Mouse (Mus musculus): Measurements from ENCODE around the gene Impdh2.
"Not testable (repeated sequence)": the region's sequence is repeated elsewhere in the genome, so short reads cannot be mapped to it uniquely, and the experiment has no call there.

Gene Impdh2

DNA sequence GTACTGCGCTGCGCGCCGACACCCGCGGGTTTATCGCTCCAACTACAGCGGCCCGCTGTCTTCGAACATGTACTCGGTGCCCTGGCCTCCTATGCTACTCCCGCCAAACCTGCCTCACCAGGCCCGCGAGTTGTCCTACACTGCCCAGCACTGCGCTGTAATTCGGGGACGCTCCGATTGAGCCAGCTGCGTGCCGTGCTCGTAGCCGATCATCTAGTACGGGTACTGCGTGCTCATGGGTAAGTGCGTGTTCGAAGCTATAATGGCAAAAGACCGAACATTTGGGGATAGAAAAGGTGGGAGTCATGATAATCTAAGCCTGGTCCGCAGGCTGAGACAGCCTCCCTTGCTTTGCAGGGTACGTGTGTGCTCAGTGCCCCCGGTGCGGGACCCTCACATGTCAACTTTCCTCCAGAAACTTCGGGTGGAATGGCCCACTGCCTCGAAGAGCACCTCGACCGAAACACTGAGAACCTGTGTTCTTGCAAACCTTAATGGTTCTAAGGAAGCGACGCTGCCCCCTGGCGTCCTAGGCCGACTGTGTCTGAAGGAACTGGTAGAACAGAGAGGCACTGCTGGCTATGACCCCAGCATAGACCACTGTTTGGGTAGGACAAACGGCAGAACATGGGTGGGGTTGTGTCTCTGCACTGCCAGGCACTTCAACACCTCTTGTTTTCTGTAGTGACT, 10.3 kb downstream of the Impdh2 start:
- DNase-seq = peak; percentile 89

DNA sequence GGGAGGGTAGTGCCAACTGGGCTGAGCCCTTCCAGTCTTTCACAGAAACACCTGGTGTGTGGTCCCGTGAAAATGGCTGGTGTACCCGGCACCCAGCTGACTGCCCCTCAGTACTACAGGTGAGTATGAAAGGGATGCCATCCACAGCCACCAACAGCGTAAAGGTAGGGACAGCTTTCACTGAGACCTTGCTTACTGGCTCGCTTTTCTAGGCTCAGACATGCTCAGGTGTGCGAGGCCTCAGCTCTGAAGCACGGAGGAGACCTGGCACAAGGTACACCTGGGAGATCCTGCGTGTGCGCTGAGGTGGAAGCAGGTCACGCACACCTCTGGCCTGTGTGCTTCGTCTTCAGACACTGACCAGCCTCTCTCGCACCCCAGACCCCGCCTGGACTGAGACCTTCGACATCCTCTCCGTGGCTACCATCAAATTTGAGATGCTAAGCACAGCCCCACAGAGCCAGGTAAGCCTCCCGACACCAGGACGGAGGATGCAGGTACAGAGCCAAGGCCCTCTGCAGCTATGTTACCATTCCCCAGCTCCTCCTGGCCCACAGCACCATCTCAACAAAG, 11.4 kb downstream of the Impdh2 start:
- DNase-seq = no peak

DNA sequence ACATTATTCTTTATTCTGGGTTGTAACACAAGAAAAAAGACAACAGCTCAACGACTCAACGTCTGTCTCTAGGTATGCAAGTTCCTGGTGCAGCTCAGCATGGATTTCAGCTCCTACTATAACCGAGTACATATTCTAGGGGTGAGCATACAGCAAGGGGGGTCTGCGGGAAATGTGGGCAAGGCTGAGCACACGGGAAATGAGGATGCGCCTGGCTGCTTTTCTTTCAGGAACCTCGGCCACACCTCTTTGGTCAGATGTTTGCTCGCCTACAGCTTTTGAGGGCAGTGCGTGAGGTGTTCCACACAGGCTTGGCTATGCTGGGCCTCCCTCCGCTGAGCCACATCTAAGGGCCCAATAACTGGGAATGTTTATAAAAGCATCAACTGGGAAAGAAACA, 12.2 kb downstream of the Impdh2 start:
- no peak for DNase-seq

DNA sequence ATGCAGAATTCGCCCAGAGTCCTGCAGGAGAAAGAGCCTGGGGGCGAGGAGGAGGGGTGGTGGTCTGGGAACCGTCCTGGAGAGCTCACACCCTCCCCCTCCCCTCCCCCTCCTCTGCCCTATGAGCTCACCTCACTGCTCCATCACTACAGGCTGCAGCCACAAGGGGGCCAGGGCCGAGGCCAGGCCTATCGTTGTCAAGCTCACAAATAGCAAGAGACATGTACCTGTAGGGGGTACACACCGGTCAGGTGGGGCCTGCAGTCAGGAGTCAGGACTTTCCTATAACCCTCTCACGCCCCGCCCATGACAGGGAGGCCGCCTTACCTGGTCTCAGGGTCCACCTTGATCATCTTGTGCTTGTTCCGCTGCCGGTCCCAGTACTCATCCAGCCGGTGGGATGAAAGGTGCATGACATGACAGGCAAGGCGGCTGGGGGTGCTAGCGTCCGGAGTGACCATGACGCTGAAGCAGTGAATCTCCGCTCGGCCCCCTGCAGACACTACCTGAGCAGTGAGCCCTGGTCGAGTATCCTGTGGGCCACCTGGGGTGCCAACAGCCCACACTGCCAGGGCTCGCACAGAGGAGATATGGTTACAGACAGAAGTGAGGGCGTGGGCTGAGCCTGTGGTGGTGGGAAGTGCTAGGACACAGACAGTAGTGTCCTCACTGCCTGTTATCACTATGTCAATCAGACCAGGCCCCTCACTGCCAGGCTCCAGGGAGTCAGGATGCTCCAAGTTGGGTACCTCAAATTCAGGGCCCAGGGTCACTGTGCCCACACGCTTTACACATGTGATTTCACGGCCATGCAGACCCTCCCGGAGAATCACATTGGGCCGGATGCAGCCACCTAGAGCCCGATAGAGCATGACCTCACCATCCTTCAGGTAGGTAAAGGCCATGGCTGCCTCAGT, 13.9 kb downstream of the Impdh2 start:
- peak; percentile 53 for DNase-seq

DNA sequence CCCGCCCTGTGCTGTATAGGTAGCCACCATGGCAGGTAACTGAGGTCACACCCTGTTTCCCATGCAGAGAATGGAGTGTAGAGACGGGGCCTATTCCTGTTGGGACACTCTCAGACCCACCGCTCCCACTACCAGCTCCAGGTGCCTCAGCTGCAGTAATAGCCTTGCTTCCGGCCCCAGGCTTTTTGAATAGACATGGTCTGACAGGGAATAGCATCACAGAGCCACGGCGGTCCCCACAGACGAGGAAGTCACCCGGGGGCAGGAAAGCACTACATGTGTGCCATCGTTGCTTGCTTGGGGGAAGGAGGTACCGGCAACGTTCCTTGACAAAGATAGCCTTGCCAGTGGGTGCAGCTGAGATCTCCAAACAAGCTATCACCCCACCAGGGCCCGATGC, 14.8 kb downstream of the Impdh2 start:
- no peak for DNase-seq

DNA sequence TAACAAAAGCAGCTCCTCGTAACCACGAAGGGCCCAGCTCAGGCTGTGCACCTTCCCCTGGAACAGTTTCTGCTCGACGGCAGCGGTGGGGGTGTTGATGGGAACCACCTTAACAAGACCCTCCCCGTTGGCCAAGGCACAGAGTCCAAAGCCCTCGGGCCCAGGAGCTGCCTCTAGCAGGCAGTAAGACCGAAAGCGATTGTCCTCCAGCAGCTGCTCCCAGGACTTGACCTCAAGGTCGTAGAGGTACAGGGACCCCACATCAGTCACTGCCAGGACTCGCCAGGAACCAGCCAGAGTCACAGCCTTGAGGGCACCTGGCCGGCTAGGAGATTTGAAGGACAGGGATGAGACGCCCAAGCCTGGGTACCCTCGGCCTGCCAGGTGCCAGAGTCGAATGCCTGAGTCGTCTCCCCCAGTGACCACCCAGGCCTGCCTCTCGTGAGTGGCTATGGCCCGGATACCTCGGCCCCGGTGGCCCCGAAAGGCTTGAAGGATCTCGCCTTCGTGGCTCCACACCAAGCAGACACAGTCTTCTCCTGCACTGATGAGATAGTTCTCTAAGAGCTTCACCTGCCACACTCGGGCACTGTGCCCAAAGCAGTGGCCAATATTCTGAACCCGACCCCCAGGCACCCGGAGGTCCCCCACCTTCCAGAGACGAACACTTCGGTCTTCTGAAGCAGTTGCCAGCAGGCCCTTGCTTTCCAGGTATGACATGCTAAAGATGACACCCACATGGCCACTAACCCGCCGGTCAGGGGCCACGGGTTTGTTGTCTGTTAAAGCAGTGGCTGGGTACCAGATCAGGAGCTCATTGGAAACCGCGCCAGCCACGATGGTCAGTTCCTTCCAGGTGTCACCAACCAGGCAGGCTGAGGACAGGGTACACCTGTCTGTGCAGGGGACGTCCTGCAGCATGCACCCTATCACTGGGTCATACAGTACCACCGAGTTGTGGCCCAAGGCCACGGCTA, 15.5 kb downstream of the Impdh2 start:
- no peak for DNase-seq

DNA sequence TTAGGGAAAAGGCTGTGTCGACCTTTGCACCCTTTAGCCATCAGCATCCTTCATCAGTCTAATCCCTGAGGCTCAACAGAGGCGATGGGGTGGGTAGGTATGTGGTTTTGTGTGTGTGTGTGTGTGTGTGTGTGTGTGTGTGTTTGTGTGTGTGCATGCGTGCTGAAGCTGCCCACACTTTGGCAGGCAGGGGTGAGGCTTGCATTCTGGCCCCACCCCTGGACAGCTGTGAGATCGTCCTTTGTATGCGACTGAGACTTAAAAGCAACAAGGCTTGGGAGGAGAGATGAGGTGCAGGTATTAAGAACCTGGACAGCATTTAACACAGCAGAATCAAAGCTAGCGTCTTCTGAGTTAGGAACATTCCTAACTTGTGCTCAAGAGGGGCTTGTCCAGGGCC, 16.9 kb downstream of the Impdh2 start:
- DNase-seq = no peak

DNA sequence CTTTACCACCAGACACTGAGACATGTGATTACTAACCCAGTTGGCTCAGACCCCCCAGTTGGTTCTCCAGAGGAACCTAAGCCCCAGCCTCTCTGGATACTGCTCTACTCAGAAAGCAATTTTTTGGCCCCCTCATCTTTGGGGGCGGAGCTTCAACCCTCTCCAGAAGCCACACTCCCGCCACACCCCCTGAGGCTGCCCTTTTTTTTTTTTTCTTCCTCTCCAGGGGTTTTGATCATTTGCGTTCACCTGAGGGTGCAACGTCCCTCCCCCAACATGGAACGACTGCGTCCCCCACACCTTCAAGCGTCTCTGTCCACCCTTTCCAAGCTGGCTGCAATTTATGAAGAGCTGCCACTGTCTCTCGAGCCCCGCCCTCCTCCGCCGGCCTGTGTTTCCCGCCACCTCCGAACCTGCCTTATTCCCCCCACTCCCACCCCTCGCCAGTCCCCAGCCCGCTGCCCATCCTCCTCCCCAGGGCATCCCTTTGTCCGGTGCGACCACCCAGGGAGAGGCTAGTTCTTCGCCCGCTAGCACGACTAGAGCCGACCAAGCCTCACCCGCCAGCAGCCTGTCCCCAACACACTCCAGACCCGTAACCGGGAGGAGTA, 18.0 kb downstream of the Impdh2 start:
- peak; percentile 61 for DNase-seq

DNA sequence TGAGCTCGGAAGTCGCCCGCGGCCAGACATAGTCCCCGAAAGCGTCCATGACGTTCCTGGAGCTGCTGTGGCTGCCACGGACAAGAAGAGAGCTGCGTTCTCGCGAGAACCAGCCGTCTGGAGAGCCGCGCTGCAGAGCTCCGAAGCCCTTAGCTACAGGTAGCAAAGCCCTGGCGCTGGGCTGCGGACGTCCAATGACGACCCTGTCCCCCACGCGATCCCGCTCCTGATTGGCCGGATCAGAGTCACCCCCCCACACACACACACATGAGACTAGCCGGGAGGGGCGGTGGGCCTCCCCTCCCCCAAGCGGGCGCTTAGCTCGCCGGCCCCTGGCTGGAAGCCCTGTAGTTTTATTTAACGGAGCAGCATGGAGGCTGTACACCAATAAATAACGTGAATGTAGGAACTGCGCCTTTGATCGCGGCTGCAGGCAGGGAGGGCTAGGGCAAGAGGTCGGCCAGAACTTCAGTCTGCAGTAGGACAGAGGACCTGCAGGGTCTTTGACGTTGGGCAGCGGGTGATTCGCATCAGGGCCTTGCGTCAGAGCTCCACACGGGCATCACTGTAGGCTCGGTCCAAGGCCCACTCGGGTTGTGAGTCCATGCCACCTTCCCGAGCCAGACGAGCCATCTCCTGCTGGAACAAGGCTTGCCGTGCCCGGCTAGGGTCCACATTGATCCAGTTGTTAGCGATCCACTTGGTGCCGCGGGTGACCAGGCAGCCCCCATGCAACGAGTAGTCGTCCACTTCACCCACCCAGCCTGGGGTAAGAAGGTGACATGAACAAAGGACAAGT, 18.7 kb downstream of the Impdh2 start, which contains the start of gene Wdr6:
Gene Wdr6, minus strand, starts transcription at position 195 of the 799 bp plus-strand sequence.
- peak; percentile 90 for DNase-seq

DNA sequence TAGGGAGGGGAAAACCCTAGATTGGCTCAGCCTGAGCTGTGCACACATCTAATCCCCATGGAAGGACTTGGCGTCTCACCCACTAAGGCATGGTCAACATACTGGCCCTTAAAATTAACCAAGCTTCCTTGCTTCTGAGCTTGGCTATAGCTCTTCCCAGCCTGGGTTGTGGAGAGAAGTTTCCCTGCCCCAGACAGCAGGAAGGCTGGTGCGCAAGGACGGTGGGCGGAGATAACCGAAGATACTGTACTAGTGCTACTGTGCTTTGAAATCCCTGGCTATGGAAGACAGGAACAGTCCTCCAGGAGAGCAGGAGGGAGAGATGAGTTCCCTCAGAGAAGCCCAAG, 19.2 kb downstream of the Impdh2 start:
- no peak for DNase-seq

DNA sequence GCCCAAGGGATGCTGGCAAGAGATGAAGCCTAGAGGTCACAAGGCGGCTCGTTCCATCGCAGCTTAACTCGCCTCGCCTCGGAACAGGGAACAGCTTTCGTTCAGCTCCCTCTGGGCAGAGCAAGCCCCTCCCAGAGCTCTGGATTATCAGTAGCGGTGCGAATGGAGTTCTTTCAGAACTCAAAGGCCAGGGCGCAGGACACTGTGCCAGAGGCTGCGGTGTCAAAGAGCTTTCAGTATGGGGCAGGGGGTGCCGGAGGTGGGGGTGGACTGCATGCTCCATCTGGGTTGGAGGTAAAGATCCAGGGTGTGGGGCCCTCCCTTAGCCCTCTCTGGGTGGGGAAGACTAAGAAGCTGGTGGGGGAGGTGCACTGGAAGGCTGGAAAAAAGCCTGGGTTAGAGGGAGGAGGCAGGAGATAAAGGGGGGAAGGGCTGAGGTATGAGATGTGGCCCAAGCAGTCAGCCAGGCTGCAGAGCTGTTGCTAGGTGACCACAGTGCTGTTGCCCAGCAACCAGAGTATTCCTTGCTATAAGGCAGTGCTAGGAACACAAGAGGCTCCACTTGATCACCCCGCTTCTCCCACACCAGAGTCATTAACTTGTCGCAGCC, 27.6 kb downstream of the Impdh2 start:
- DNase-seq = peak; percentile 56

DNA sequence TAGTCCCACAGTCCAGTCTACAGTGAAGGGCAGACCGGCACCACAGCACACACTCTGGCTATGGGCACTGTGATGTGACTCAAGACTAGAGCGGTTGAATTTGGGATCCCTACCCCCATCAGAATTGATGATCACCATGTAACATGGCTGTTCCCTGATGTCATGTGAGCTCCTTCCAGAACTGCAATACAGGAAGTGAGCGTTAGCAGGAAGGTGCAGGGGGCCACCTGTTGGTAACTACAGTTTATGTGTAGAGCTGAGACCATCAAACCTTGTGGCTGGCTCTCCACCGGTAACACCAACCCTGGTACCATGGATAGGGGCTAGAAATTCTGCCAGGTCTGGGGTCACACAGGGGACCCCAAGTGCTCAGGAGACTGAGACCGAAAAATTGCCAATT, 29.1 kb downstream of the Impdh2 start:
- DNase-seq = no peak

DNA sequence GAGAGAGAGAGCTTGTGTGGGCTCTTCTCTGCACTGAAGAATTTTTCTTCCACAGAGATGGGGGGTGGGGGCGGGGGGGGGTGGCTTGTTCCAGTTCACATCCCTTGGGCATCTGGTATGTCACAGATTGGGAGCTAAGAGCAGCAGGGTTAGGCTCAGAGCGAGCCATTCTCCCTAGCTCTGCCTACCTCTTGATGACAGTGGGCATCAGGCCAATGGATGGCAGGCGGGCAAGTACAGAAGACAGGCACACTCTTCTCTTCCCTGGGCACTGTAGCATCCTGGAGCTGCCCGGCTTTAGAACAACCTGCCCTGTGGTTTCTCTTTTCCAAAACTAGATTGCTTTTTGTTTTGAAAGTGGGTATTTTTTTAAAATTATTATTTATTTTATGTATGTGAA, 31.4 kb downstream of the Impdh2 start:
- no peak for DNase-seq

DNA sequence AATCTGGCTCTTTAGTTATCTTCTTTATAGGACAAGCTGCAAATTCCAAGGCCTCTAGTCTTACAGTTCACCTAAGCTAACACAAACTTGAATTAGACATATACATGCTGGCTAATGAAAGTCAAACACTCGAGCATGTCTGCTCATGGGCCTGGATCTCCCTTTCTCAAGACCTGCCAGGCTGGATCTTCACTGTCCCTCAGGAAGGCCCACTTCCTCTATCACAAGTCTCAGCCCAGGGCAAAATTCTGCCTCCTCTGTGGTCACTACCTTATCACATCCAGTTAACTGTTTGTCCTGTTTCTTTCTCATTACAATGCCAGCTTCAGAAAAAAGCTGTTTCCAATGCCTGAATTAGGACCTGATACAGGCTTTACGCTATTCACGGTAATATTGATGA, 34.3 kb downstream of the Impdh2 start:
- DNase-seq = no peak

DNA sequence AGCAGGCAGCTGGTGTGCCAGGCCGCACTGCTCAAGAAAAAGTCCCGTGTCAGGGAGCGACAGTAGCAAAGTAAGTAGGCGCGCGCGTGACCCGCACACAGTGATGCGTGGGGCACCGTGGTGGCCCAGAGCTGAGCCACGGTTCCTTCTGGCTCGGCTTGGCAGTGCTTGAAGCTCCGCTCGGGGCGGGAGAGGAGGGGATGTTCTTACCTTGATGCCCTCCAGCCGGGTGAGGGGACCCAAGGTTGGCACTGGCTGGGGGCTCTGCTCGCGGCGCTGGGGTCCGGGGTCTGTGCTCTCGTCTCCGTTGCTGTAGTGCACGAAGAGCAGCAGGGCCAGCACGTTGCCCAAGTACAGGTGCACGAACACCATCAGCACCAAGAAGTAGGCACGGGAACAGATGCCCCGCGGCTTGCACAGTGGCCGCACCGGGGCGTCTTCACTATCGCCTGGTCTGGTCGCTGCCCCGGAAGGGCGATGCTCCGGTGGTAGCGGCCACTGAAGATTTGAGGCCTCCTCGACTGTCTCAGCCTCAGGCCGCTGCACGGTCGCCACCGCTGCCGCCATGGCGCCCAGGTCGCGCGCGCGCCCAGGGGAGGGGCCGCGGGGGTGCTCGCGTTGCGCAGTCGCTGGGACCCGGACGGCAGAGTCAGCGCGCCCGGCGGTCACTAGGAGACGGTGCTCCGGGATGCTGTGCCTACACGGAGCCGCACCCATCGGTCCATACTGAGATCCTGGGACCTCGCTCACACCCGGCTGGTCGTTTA, 37.1 kb downstream of the Impdh2 start, which contains the start of gene P4htm:
Gene P4htm, minus strand, starts transcription at position 670 of the 767 bp plus-strand sequence.
- peak; percentile 66 for DNase-seq

DNA sequence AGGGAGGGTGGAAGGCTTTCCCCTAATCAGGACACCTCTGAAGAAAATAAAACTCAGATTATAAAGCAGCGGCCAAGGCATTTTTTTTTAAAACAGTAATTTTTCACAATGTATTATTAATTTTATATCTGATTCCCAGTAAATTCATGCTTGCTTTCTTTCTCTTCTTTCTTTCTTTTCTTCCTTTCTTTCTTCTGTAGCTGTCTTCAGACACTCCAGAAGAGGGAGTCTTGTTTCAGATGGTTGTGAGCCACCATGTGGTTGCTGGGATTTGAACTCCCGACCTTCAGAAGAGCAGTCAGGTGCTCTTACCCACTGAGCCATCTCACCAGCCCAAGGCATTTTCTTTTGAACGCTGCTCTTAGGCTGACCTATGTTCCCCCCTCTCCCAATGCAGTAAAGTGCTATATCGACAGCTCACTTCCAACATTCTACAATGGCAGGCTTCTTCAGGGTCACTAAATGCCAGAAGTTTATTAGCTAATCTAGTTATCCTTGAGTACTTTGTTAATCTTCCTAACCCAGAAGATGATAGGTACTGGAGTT, 39.0 kb downstream of the Impdh2 start:
- DNase-seq = no peak

DNA sequence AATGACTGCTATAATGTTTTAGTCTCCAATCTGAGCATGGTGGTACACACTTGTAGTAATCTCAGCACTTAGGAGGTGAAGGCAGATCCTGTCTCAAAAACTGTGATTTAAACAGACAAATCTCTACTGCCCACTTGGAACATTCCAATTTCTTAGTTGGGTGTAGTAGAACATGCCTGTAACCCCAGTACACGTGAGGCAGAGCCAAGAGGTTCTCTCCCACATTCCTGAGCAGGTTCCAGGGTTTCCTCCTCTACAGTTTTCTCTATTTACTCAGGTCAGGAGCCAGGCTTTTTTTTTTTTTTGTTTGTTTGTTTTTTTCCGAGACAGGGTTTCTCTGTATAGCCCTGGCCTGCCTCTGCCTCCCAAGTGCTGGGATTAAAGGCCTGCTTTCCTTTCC, 39.9 kb downstream of the Impdh2 start:
- DNase-seq = peak; percentile 22

DNA sequence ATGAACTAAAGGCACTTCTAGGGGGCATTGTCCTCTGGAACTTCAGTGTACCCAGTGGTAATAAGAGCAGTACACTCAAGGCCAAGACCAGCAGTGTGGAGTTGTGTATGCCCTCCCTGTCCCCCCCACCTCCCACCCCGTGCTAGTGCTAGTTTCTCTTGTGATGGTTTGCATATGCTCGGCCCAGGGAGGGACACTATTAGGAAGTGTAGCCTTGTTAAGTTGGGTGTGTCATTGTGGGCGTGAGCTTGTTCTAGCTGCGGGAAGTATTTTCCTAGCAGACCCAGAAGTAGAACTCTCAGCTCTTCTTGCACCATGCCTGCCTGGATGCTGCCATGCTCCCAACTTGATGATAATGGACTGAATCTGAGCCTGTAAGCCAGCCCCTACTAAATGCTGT, 41.9 kb downstream of the Impdh2 start:
- no peak for DNase-seq

DNA sequence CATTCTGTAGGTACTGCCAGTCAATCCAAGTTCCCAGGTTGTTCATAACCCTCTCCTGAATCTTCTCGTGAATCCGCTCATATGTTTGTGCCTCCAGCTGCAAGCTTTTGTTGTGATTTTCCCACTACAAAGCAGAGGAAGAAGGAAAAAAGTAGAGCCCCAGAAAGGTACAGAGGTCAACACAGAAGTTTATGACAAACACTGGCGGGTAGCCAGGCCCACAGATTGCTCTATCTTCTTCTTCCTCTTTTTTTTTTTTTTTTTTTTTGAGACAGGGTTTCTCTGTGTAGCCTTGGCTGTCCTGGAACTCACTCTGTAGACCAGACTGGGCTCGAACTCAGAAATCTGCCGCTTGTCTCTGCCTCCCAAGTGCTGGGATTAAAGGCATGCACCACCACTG, 47.8 kb downstream of the Impdh2 start:
- DNase-seq = not testable (repeated sequence)

DNA sequence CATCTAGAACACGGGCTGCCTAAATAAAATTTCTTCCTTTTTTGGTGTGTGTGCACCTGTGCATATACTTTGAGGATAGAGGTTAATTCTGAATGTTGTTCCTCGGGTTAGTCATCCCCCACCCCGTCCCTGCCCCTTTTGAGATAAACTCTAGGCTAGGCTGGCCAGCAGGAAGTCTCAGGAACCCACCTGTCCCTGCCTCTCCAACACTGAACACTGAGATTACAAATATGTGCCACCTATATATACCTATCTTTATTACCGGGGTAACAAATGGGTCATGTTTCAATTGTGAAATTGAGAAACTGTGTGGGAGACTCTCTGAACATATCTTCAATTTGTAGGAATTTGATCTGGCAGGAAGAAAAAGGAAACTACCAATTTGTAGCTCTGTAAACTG, 48.8 kb downstream of the Impdh2 start:
- DNase-seq = no peak

Measured in lung, postnatal 14 days (tissue).